Mouse (Mus musculus) neural tube, embryonic 15.5 days (tissue): ENCODE measurements around the gene Fyn. TPM values are rescaled to one million over a fixed set of nuclear protein-coding genes. Genes with fewer than 3 reads are reported as not detected.
A peak's percentile ranks its signal among the peaks of the same experiment; 100 is the strongest.

Experiments
- ATAC-seq: fragments of 200-750 bp; cut with Nextera tagmentation; 2 replicates; pipeline ENCODE4 v1.8.0; 2017; ENCODE audit warnings: mild to moderate bottlenecking, moderate TSS enrichment, moderate library complexity; ENCODE audit not compliant: low FRiP score
- H3K27ac ChIP-seq: fragments of 300-500 bp; sonication (generic); replicated peaks from 2 replicates; pipeline ENCODE4 v1.5.1; 2015; ENCODE audit warnings: mild to moderate bottlenecking, inconsistent platforms
- H3K27me3 ChIP-seq: fragments of 300-500 bp; sonication (generic); replicated peaks from 2 replicates; pipeline ENCODE4 v1.6.1; 2015; ENCODE audit warnings: inconsistent platforms
- H3K36me3 ChIP-seq: fragments of 300-500 bp; sonication (generic); 2 replicates; pipeline ENCODE4 v1.6.1; 2015; ENCODE audit warnings: inconsistent platforms
- H3K4me1 ChIP-seq: fragments of 300-500 bp; sonication (generic); 2 replicates; pipeline ENCODE4 v1.6.1; 2015; ENCODE audit warnings: inconsistent platforms
- H3K4me2 ChIP-seq: fragments of 300-500 bp; sonication (generic); 2 replicates; pipeline ENCODE4 v1.6.1; 2015; ENCODE audit warnings: inconsistent platforms, mild to moderate bottlenecking, moderate library complexity
- H3K4me3 ChIP-seq: fragments of 300-500 bp; sonication (generic); replicated peaks from 2 replicates; pipeline ENCODE4 v1.5.1; 2015; ENCODE audit warnings: mild to moderate bottlenecking, inconsistent platforms
- H3K9ac ChIP-seq: fragments of 300-500 bp; sonication (generic); replicated peaks from 2 replicates; pipeline ENCODE4 v1.6.1; 2015; ENCODE audit warnings: mild to moderate bottlenecking, inconsistent platforms
- H3K9me3 ChIP-seq: fragments of 300-500 bp; sonication (generic); replicated peaks from 2 replicates; pipeline ENCODE4 v1.6.1; 2016; ENCODE audit warnings: inconsistent platforms
- WGBS: fragments of 180-500 bp; shearing (Covaris S2); methylation state at CpG from one replicate; pipeline ENCODE4 v1.1.7; 2015; ENCODE audit warnings: mixed read lengths; 5-methylcytosine and 5-hydroxymethylcytosine counted together
- polyA plus RNA-seq: library from polyadenylated mRNA; unstranded; fragments of >200 nt; fragmentation: Nextera tagmentation; extraction: Ambion mirVana; gene quantifications from 2 replicates; pipeline ENCODE4 v1.2.1, GENCODE M21; 2015

The Fyn gene
- polyA plus RNA-seq, 1 experiment from 2014 or later, result 76.5 TPM

- 68% methylated on average over 6 of the region's 6 CpGs for WGBS
- Histone ChIP-seq H3K27ac (no peak overlapping the region), H3K4me2 (no peak overlapping the region), H3K4me1 (peaks cover 52% of the 10 kb centered on the region), H3K9me3 (no peaks in the 10 kb centered on the region), H3K9ac (no peak overlapping the region), H3K27me3 (no peaks in the 10 kb centered on the region), H3K36me3 (no peaks in the 10 kb centered on the region), H3K4me3 (no peak overlapping the region)
- no peak for ATAC-seq
Measured at GRCm38 (mm10) chr10:39467317-39467716, 98.7 kb downstream of the Fyn start.

DNA sequence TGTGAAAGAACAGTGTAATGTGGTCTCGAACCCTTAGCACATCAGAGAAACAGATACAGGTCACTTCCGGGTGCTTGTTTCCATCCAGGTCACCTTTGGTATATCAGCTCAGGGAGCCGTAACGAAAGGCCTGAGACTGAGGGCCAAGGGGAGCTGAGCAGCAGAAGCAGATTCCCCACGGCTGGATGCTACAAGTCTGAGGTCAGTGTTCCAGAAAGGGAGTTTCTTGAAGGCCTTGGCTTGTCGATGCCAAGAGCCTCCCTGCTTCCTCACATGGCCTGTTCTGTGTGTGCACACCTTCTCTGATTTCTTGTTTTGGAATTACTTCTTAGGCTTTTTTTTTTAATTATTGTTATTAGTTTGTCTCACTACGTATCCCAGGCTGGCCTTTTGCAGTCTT is 99.2 kb downstream of the Fyn start:
- H3K27ac ChIP-seq, result no peak overlapping the region
- H3K4me3 ChIP-seq, result no peak overlapping the region
- H3K36me3 ChIP-seq, result no peaks in the 10 kb centered on the region
- WGBS, result 92% methylated on average over 7 of the region's 7 CpGs
- H3K4me2 ChIP-seq, result no peak overlapping the region
- H3K4me1 ChIP-seq, result peaks cover 50% of the 10 kb centered on the region
- H3K9ac ChIP-seq, result no peak overlapping the region
- ATAC-seq, result no peak
- H3K9me3 ChIP-seq, result no peaks in the 10 kb centered on the region
- H3K27me3 ChIP-seq, result no peaks in the 10 kb centered on the region

GRCm38 (mm10) chr10:39468576-39468975 is 99.9 kb downstream of the Fyn start:
- no peak for ATAC-seq
- no peak overlapping the region for H3K27ac ChIP-seq
- 95% methylated on average over 3 of the region's 3 CpGs for WGBS
- no peak overlapping the region for H3K4me3 ChIP-seq
- H3K9me3 ChIP-seq, result no peaks in the 10 kb centered on the region
- peaks cover 51% of the 10 kb centered on the region for H3K4me1 ChIP-seq
- H3K4me2 ChIP-seq, result no peak overlapping the region
- no peaks in the 10 kb centered on the region for H3K36me3 ChIP-seq
- H3K27me3 ChIP-seq, result no peaks in the 10 kb centered on the region
- H3K9ac ChIP-seq, result no peak overlapping the region

DNA sequence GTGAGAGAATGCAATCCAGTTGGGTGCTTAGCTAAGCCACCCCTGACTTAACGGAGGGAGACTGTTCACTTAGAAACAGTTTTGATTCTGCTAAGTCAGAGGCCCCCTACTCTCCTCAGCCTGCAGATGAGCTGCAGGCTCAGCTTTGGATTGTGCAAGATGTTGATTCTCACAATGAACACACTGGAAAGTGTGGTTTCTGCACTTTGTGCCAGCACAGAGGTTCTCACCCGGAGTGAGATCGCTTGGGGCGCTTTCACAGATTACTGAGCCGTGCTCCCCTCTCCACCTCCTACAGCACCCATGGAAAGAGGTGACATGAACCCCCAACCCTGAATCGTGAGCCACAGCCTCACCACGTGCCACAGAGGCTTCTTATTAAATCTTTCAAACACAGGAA is 100.7 kb downstream of the Fyn start:
- H3K27me3 ChIP-seq, result no peaks in the 10 kb centered on the region
- WGBS, result 79% methylated on average over 7 of the region's 7 CpGs
- peaks cover 48% of the 10 kb centered on the region for H3K4me1 ChIP-seq
- no peaks in the 10 kb centered on the region for H3K36me3 ChIP-seq
- no peak overlapping the region for H3K27ac ChIP-seq
- no peak overlapping the region for H3K4me3 ChIP-seq
- no peak for ATAC-seq
- H3K4me2 ChIP-seq, result no peak overlapping the region
- H3K9me3 ChIP-seq, result no peaks in the 10 kb centered on the region
- H3K9ac ChIP-seq, result no peak overlapping the region

DNA sequence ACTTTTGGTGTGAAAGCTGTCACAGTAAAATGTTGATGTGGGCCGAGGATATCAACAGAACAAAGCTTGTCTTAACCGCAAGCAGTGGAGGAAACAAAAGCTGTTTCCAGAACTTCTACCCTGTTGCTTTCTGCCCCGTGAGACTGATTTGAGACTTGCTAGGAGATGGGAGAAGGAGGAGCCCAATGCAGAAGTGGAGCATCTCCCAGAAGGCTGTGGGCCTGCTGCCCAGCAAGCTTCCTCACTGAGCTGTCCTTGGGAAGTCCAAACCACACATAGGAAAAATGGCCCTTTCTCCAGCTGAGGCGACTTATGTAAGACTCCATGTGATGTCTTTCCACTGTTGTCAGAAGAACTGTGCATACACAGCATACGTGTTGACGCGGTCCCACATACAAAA is 101.7 kb downstream of the Fyn start:
- Histone ChIP-seq H3K4me3 (no peak overlapping the region), H3K4me2 (no peak overlapping the region), H3K9me3 (no peaks in the 10 kb centered on the region), H3K4me1 (peaks cover 48% of the 10 kb centered on the region), H3K36me3 (no peaks in the 10 kb centered on the region), H3K27ac (no peak overlapping the region), H3K27me3 (no peaks in the 10 kb centered on the region), H3K9ac (no peak overlapping the region)
- 79% methylated on average over 7 of the region's 7 CpGs for WGBS
- no peak for ATAC-seq

DNA sequence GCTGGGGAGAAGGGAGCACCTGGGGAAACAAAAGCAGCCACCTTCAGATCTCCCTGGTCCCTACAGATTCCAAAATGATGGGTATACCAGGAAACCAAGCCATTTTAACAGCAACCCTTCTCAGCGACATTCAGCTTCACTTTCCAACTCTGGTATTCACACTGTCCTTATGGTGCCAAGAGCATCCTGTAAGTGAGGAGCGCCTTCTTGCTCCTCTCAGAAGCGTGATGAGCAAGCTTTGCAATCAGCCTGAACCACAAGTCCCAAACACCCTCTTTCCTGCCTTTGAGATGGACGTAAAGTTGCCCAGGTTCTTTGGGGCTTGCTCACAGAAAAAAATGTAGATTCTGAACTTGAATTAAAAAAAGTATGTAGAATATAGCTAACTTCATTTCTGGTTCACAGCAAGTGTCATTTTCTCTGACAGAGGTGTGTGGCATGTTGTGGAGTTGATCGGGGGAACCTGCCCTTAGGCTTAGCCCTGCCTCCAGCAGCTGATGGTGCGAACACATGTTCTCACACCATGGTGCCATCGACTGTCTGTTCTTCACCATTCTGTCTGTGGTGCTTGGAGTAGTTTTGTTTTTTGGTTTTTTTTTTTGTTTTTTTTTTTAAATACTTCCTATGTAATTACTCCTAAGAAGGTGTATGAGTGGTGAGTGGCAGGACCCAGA is 102.5 kb downstream of the Fyn start:
- peak overlapping the region; percentile 23; the same call in 1 of the 2 replicates for H3K9ac ChIP-seq
- 68% methylated on average over 7 of the region's 7 CpGs for WGBS
- H3K9me3 ChIP-seq, result no peaks in the 10 kb centered on the region
- peaks cover 48% of the 10 kb centered on the region for H3K4me1 ChIP-seq
- no peaks in the 10 kb centered on the region for H3K27me3 ChIP-seq
- ATAC-seq, result peak; percentile 2; the same call in 1 of the 2 replicates
- H3K36me3 ChIP-seq, result no peaks in the 10 kb centered on the region
- H3K27ac ChIP-seq, result peak overlapping the region; percentile 81
- peak overlapping the region; percentile 42 for H3K4me2 ChIP-seq
- no peak overlapping the region for H3K4me3 ChIP-seq

- peak overlapping the region; percentile 81 for H3K27ac ChIP-seq
- H3K4me3 ChIP-seq, result no peak overlapping the region
- H3K4me2 ChIP-seq, result peak overlapping the region; percentile 42
- WGBS, result 27% methylated on average over 15 of the region's 15 CpGs
- peak; percentile 52 for ATAC-seq
- H3K36me3 ChIP-seq, result no peaks in the 10 kb centered on the region
- H3K27me3 ChIP-seq, result no peaks in the 10 kb centered on the region
- H3K4me1 ChIP-seq, result peaks cover 48% of the 10 kb centered on the region
- no peaks in the 10 kb centered on the region for H3K9me3 ChIP-seq
- H3K9ac ChIP-seq, result peak overlapping the region; percentile 23; the same call in 1 of the 2 replicates
Measured at GRCm38 (mm10) chr10:39471714-39472531, 103.3 kb downstream of the Fyn start.

DNA sequence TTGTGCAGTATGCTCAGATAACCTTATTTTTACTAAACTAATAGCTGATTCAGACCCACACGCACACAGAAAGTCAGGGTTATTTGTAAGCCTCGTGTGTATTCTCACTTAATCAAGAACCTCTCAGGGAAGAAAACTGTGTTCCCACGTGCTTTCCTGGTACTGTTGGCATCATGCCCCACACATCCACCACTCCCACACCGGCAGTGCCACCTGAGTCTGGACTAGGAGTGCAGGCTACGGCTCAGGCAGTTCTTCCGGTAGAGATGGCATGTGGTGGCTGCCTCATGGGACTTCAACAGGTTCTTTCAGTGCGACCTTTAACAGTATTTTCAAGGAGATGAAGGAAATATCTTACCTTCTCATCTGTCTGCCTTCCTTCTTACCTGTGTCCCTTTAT is 104.3 kb downstream of the Fyn start:
- no peaks in the 10 kb centered on the region for H3K36me3 ChIP-seq
- 46% methylated on average over 7 of the region's 7 CpGs for WGBS
- no peak for ATAC-seq

DNA sequence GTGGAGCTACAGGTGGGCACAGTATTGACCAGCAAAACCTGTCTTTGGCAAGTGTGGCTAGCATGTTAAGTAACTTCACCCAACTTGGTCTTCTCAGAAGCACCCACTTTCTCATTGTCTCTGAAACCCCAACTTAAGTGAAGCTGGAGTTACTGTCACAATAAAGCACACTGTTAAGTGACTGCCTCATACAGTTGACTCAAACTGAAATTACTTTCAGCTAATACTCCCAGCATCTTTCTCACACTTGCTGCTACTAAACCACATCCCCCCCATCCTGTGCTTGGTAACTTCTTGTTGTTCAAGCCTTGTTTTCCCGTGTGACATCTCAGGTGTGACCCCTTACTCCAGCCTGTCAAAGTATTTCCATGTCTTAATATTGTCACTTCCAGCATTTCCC is 110.7 kb downstream of the Fyn start:
- 92% methylated on average over 1 of the region's 1 CpGs for WGBS
- no peak overlapping the region for H3K4me2 ChIP-seq
- H3K4me3 ChIP-seq, result no peak overlapping the region
- peaks cover 21% of the 10 kb centered on the region for H3K4me1 ChIP-seq
- no peaks in the 10 kb centered on the region for H3K36me3 ChIP-seq
- H3K27ac ChIP-seq, result no peak overlapping the region
- H3K9me3 ChIP-seq, result no peaks in the 10 kb centered on the region
- H3K9ac ChIP-seq, result no peak overlapping the region
- ATAC-seq, result no peak
- no peaks in the 10 kb centered on the region for H3K27me3 ChIP-seq

More for the DNA sequence above, 104.3 kb downstream of the Fyn start:
- H3K4me2 ChIP-seq, result no peak overlapping the region
- no peak overlapping the region for H3K4me3 ChIP-seq
- H3K9ac ChIP-seq, result no peak overlapping the region
- no peaks in the 10 kb centered on the region for H3K27me3 ChIP-seq
- H3K9me3 ChIP-seq, result no peaks in the 10 kb centered on the region
- peak overlapping the region; percentile 23; the same call in 1 of the 2 replicates for H3K27ac ChIP-seq
- peaks cover 48% of the 10 kb centered on the region for H3K4me1 ChIP-seq

DNA sequence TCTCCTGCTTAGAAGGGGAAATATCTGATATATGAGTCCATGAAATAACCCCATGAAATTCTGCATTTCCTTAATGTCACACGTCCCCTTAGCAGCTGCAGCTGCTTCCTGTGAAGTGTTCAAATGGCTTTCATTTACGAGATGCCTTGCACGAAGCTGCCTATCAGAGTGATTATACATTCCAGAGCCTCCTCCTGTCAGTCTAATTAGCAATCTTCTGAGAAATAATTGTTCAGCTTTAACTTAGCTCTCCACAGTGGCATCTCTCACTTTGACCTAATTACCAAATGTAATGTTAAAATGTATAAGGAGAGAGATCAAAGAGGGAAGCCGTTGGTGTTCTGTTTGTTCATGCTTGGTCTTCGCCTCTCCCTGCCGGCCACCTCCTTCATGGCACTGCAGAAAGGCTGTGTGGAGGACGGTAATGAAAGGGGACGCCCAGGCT is 115.7 kb downstream of the Fyn start:
- 10% methylated on average over 8 of the region's 8 CpGs for WGBS
- H3K4me1 ChIP-seq, result peaks cover 70% of the 10 kb centered on the region
- ATAC-seq, result peak; percentile 30

GRCm38 (mm10) chr10:39484892-39485291 is 116.2 kb downstream of the Fyn start:
- Histone ChIP-seq H3K4me2 (peak overlapping the region; percentile 19), H3K9ac (no peak overlapping the region), H3K4me3 (no peak overlapping the region), H3K9me3 (no peaks in the 10 kb centered on the region), H3K36me3 (no peaks in the 10 kb centered on the region), H3K27ac (peak overlapping the region; percentile 80), H3K4me1 (peaks cover 73% of the 10 kb centered on the region), H3K27me3 (no peaks in the 10 kb centered on the region)
- ATAC-seq, result peak; percentile 36; the same call in 1 of the 2 replicates
- WGBS, result 23% methylated on average over 6 of the region's 6 CpGs

More for the DNA sequence above, 115.7 kb downstream of the Fyn start:
- Histone ChIP-seq H3K9ac (no peak overlapping the region), H3K9me3 (no peaks in the 10 kb centered on the region), H3K27ac (peak overlapping the region; percentile 80), H3K4me2 (peak overlapping the region; percentile 19), H3K4me3 (no peak overlapping the region), H3K27me3 (no peaks in the 10 kb centered on the region), H3K36me3 (no peaks in the 10 kb centered on the region)

- Histone ChIP-seq H3K27me3 (no peaks in the 10 kb centered on the region), H3K36me3 (no peaks in the 10 kb centered on the region), H3K9me3 (no peaks in the 10 kb centered on the region), H3K9ac (no peak overlapping the region), H3K4me1 (peaks cover 77% of the 10 kb centered on the region), H3K27ac (no peak overlapping the region), H3K4me2 (no peak overlapping the region), H3K4me3 (no peak overlapping the region)
- WGBS, result 75% methylated on average over 4 of the region's 4 CpGs
- ATAC-seq, result no peak
Measured at GRCm38 (mm10) chr10:39485939-39486338, 117.3 kb downstream of the Fyn start.
